Mouse (Mus musculus): ENCODE data around the gene Pakap.
"Not testable (repeated sequence)": the region's sequence is repeated elsewhere in the genome, so short reads cannot be mapped to it uniquely, and the experiment has no call there.

The Pakap gene

GRCm38 (mm10) chr4:57867454-57867853 lies 299.5 kb downstream of the Pakap start:
- in situ Hi-C loops (cut with MboI, MseI) = no loop called here

GRCm38 (mm10) chr4:57879137-57879536 lies 311.2 kb downstream of the Pakap start:
- in situ Hi-C loops (cut with MboI, MseI) = no loop called here

DNA sequence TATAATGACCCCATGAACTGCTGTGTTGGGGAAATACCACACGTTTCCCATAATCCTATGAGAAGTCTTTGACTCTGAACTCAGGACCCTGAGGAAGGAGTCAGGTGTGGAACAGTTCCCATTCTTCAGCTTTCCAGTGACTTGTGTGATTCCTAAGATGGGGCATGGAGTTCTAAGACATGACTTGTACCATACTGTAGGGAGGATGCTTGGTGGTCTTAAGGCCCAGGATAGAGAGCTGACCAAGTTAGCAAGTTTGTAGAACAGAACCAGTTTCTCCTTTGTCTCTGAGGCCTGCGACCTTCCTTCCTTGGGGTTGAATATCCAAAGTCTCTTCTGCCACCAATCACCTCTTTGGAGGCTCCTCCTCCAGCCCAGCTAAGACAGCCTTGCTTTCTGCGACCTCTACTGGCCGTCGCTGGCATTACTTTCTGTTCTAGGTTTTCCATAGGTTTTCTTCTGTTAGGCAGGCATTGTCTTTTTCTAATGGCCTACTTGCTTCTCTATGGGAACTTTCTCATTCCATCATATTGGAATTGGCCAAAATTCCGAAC lies 311.9 kb downstream of the Pakap start:
- in situ Hi-C loops (cut with MboI, MseI) = no loop called here

GRCm38 (mm10) chr4:57883520-57884421 lies 315.8 kb downstream of the Pakap start:
- in situ Hi-C loops (cut with MboI, MseI) = no loop called here

GRCm38 (mm10) chr4:57884511-57884910 lies 316.5 kb downstream of the Pakap start:
- in situ Hi-C loops (cut with MboI, MseI) = no loop called here

- in situ Hi-C loops (cut with MboI, MseI) = no loop called here
Measured at GRCm38 (mm10) chr4:57885186-57885585, 317.2 kb downstream of the Pakap start.

DNA sequence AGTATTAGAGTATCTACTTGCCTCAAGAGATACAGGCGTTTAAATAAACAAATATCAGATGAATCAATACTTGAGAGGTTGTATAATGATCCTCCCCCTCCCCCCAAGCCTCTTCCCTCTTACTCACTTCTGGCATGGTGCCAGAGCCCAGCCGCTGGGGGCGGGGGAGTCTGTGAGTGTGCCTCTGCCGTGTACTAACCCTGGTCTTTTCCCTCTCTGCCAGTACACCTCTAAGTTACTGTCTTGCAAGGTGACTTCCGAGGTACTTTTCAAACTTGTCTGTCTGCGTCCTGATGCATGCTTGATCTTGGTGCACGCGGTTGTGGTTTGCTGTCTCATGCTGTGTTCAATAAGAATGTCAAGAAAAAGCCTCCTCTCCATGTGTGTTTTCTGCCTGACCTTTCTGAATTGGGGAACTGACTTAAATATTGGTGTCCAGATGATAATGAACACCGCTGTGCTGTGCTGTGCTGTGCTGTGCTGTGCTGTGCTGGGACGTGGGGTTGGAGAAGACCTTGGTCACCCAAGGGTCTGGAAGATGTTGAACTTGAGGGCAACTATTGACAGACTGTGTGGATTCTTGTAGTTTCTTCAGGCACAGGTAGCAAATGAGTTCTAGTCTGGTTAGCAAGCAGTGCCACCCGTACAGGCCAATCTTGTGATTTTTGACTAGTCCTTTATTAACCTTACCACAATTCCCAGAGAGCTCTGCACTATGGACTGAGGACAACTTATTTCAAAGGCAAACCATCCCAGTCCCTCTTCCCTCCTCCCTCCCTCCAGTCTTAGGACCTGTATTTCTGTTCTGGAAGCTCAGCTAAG lies 318.3 kb downstream of the Pakap start:
- in situ Hi-C loops (cut with MboI, MseI) = no loop called here

GRCm38 (mm10) chr4:57886888-57887230 lies 318.9 kb downstream of the Pakap start:
- in situ Hi-C loops (cut with MboI, MseI) = no loop called here

DNA sequence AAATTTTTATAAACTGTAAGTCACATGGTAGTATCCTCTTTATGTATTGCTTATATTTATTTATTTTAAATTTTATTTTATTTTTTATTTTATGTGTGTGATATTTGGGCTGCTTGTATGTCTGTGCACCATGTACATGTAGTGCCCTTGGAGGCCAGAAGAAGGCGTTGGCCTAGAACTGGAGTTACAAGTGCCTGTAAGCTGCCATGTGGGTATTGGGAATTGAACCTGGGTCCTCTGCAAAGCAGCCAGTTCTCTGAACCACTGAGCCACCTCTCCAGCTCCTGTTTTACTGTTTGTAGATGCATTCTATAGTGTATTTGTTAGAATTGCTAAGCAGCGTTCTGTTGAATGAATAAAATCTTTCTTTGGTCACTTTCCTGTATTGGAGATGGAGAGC lies 320.3 kb downstream of the Pakap start:
- in situ Hi-C loops (cut with MboI, MseI) = no loop called here

DNA sequence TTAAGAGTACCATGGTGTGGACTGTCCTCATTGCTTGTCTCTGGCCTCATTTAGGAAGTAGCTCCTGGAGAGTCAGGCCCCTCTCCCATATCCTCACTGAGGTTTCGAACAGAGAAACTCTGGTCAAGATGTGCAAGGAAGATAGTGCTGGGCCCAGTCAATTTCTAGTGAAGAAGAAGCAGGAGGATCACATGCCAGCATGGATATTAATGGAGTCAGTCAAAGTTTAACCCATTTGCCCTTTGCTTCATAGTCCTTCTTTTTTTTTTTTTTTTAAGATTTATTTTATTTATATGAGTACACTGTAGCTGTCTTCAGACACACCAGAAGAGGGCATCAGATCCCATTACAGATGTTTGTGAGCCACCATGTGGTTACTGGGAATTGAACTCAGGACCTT lies 321.0 kb downstream of the Pakap start:
- in situ Hi-C loops (cut with MboI, MseI) = not testable (repeated sequence)

DNA sequence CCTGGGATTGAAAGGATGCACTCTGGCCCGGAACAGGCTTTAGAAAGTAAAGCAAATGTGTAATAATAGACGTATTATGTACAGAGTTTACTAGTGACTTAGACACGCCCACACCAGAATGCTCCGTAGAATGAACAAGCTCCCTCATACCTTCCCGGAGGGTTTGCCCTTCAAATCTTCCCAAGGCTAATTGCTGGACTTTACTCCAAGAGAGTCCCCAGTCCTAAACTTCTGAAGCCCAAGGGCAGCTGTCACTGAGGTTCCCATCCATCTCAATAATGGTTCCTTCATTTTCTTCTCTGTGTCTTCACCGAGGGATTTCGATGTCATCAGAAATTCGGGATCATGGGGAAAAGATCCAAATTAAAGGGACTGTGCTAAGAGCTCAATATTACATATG lies 321.8 kb downstream of the Pakap start:
- in situ Hi-C loops (cut with MboI, MseI) = no loop called here

- in situ Hi-C loops (cut with MboI, MseI) = no loop called here
Measured at GRCm38 (mm10) chr4:57892001-57892586, 324.1 kb downstream of the Pakap start.

DNA sequence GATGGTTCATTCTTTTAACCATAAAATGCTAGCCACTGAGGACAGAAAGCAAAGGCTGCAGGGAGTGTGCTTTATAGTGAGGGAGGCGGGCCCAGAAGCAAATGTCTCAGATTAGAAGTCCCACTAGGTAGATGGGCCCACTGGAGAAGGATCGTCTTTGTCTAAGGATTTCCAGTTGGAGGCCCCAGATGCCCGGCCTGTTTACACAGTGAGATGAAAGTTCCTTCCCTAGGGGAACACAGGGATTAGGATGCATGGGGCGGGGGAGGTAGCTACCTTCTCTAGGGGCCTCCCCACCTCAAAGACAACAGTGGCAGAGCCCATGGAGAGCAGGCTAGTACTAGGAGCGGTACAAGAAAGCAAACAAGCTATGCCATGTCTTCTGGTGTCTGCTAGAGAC lies 327.2 kb downstream of the Pakap start:
- in situ Hi-C loops (cut with MboI, MseI) = no loop called here

GRCm38 (mm10) chr4:57895902-57896301 lies 327.9 kb downstream of the Pakap start:
- in situ Hi-C loops (cut with MboI, MseI) = no loop called here

DNA sequence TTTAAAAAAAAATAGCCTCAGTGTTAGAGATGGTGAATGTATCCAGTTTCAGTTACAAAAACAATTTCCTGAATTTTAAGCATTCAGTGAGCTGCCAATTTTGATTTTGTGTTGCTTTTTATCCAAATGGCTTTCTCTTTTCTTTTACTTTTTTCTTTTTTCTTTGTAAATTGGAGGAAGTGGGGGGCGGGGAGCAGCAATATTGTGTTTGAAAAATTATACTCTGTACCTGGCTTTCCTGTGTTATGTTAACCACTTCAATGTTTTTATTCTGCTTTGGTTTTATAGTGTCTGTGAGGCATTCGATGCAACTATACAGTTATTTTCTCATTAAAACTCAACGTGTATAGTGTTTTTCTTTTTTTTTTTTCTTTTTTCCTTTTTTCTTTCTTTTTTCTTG lies 328.7 kb downstream of the Pakap start:
- in situ Hi-C loops (cut with MboI, MseI) = no loop called here

- in situ Hi-C loops (cut with MboI, MseI) = loop anchor here (10.0 kb wide), 2 partner anchors 174 to 226 kb away; no protein-coding TSS in a partner anchor
Measured at GRCm38 (mm10) chr4:57901210-57901609, 333.2 kb downstream of the Pakap start.

DNA sequence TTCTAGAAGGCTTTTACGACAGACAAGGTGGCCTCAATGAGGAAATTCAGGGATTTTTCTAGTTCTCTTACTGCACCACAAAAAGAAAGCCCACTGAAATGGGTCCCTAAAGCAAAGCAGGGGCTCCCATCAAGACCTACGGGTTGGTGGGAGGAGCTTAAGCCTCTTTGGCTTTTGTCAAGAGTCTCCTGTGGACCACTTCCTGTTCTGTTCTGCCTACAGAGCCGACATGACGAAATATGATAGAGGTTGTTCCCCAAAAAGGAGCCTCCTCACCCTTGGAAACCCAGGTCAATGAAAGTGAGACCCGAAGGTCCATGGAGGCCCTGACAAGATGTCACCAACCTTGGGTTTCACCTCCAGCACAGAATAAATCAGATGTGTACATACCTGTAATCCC lies 334.6 kb downstream of the Pakap start:
- in situ Hi-C loops (cut with MboI, MseI) = loop anchor here (10.0 kb wide), 2 partner anchors 172 to 228 kb away; no protein-coding TSS in a partner anchor

GRCm38 (mm10) chr4:57904211-57904610 lies 336.2 kb downstream of the Pakap start:
- in situ Hi-C loops (cut with MboI, MseI) = loop anchor here (10.0 kb wide), 2 partner anchors 171 to 229 kb away; no protein-coding TSS in a partner anchor

- in situ Hi-C loops (cut with MboI, MseI) = loop anchor here (10.0 kb wide), 2 partner anchors 170 to 230 kb away; no protein-coding TSS in a partner anchor
Measured at GRCm38 (mm10) chr4:57904638-57905037, 336.7 kb downstream of the Pakap start.

- in situ Hi-C loops (cut with MboI, MseI) = loop anchor here (10.0 kb wide), 2 partner anchors 168 to 232 kb away; no protein-coding TSS in a partner anchor
Measured at GRCm38 (mm10) chr4:57906708-57907107, 338.7 kb downstream of the Pakap start.

GRCm38 (mm10) chr4:57908860-57909259 lies 340.9 kb downstream of the Pakap start:
- in situ Hi-C loops (cut with MboI, MseI) = loop anchor here (10.0 kb wide), 2 partner anchors 166 to 234 kb away; no protein-coding TSS in a partner anchor

- in situ Hi-C loops (cut with MboI, MseI) = no loop called here
Measured at GRCm38 (mm10) chr4:57913021-57913420, 345.0 kb downstream of the Pakap start.

Measured in regulatory T cell (primary cell).